Mouse (Mus musculus) forebrain, postnatal 0 days (tissue): ENCODE measurements at regions not wholly inside any gene's neighbourhood (a gene's known extent, or its start where the extent isn't known, plus 50 kb on each side); places are given as distances from the start of the nearest gene placed in this dataset.

Source experiments
- ATAC-seq: fragments of 200-750 bp; cut with Nextera tagmentation; 2 replicates; pipeline ENCODE4 v1.8.0; 2017; ENCODE audit warnings: mild to moderate bottlenecking, moderate library complexity
- DNase-seq: peaks from one replicate; pipeline ENCODE4 v3.0.0-alpha.2; 2015
- H3K27ac ChIP-seq: fragments of 300-500 bp; sonication (generic); 2 replicates; pipeline ENCODE4 v1.5.1; 2014; ENCODE audit warnings: low read depth, mild to moderate bottlenecking, antibody characterized with exemption, low read length, moderate library complexity, mixed read lengths
- H3K27me3 ChIP-seq: fragments of 300-500 bp; sonication (generic); 2 replicates; pipeline ENCODE4 v1.6.1; 2014; ENCODE audit warnings: mild to moderate bottlenecking, low read length, mixed read lengths; ENCODE audit not compliant: insufficient read depth
- H3K36me3 ChIP-seq: fragments of 300-500 bp; sonication (generic); 2 replicates; pipeline ENCODE4 v1.6.1; 2014; ENCODE audit warnings: mild to moderate bottlenecking, moderate library complexity; ENCODE audit not compliant: insufficient read depth
- H3K4me1 ChIP-seq: fragments of 300-500 bp; sonication (generic); 2 replicates; pipeline ENCODE4 v1.6.1; 2014; ENCODE audit warnings: antibody characterized with exemption; ENCODE audit not compliant: insufficient read depth
- H3K4me2 ChIP-seq: fragments of 300-500 bp; sonication (generic); 2 replicates; pipeline ENCODE4 v1.6.1; 2014; ENCODE audit warnings: low read depth, mild to moderate bottlenecking, moderate library complexity
- H3K4me3 ChIP-seq: fragments of 300-500 bp; sonication (generic); 2 replicates; pipeline ENCODE4 v1.5.1; 2014; ENCODE audit warnings: low read depth, low read length, mixed read lengths
- H3K9ac ChIP-seq: fragments of 300-500 bp; sonication (generic); 2 replicates; pipeline ENCODE4 v1.6.1; 2014; ENCODE audit warnings: mild to moderate bottlenecking
- H3K9me3 ChIP-seq: fragments of 300-500 bp; sonication (generic); 2 replicates; pipeline ENCODE4 v1.6.1; 2016; ENCODE audit warnings: low read length
- CTCF ChIP-seq: sonication (generic); IDR thresholded peaks from 2 replicates; pipeline ENCODE4 v1.5.1; 2016; ENCODE audit warnings: antibody characterized with exemption, control low read depth, low read depth
- WGBS: fragments of 180-500 bp; shearing (Covaris S2); extraction: QIAGEN DNeasy Blood & Tissue Kit; methylation state at CpG from one replicate; pipeline ENCODE4 v1.1.7; 2014; 5-methylcytosine and 5-hydroxymethylcytosine counted together

DNA sequence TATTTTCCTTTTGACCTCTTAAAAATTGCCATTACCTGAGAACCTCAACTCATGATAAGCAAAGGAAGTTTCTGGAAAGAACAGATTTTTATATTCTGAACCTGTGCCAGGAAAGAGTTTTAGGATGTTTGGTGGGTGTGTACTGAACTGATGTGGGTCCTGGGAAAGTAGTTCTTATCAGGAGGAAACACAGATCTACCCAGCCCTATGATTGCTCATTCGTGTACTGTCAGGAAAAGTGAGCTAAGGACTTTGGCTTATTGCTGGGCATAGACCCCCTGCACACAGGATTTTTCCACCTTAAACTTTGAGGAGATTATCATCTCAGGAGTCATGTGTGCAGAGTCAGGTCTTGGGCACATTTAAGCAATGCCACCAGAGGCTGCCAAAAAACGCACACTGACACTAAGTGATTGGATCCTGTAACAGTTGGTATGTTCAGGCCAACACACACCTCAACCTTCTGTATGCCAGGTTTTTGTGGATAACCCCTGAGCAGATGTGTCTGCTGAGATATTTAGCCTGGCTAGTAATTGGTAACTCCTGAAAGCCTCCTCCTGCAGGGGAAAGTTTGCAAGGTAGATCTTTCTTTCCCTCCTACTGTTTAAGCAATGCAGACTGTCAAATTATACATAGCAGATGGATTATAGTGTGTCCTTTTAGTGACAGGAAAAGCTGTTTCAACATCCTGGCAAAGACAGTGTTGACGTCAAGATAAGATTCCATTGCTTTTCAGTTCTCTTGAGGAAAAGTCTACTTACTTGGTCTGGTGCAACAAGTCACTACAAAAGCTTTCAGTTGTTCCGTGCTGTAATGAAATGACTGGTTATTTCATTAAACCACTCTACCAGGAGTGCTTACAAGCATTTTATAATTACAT is 991.7 kb downstream of the A830018L16Rik start:
- no peak for TF ChIP-seq CTCF
- H3K4me2 ChIP-seq, result no peak overlapping the region

DNA sequence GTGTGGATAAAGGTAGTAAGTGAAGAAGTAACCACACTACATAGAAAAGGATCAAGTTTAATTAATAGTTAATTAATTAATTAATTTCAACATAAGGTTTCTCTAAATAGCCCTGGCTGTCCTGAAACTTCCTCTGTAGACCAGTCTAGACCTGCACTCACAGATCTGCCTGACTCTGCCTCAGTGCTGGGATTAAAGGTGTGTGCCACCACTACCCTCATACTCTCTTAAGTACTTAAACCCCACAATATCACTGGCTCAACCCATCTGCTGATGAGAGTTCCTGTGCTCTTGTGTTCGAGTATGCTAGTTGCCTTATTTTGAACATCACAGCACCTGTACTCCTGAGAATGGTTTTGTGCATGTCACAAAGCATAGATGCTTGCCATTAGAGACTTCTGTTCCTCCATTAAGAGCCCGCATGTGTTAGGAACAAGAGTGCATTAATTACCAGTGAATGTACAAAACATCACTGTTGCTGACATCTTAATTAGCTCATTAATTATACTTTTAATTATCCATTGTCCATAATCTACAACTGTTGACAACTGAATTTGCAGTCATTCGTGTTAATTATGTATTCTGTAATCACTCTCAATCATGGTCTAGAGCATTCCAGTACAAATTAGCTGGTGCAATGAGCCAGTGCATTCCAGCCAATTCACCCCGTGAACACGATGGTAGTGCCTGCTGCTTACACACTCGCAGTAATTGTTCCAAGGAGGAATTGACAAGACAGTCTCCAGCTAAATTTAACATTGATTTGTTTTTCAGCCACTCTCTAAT is 996.0 kb downstream of the A830018L16Rik start:
- Histone ChIP-seq H3K4me3 (no peak overlapping the region), H3K9ac (no peak overlapping the region), H3K4me2 (no peak overlapping the region), H3K27ac (no peak overlapping the region), H3K27me3 (peaks cover 8% of the 10 kb centered on the region; the same call in 1 of the 2 replicates), H3K4me1 (no peaks in the 10 kb centered on the region), H3K9me3 (no peaks in the 10 kb centered on the region), H3K36me3 (no peaks in the 10 kb centered on the region)
- ATAC-seq, result peak; percentile 90
- DNase-seq, result peak; percentile 60
- no peak for TF ChIP-seq CTCF
- 14% methylated on average over 6 of the region's 6 CpGs for WGBS

More for the DNA sequence above, 991.7 kb downstream of the A830018L16Rik start:
- H3K4me1 ChIP-seq, result no peaks in the 10 kb centered on the region
- ATAC-seq, result peak; percentile 59
- WGBS, result 74% methylated on average over 4 of the region's 4 CpGs
- no peak overlapping the region for H3K9ac ChIP-seq
- no peak overlapping the region for H3K4me3 ChIP-seq
- H3K27me3 ChIP-seq, result 0 out of 2 replicates have a peak, but pooled peaks cover 5% of the 10 kb centered on the region
- H3K36me3 ChIP-seq, result no peaks in the 10 kb centered on the region
- no peaks in the 10 kb centered on the region for H3K9me3 ChIP-seq
- H3K27ac ChIP-seq, result no peak overlapping the region
- DNase-seq, result peak; percentile 20

DNA sequence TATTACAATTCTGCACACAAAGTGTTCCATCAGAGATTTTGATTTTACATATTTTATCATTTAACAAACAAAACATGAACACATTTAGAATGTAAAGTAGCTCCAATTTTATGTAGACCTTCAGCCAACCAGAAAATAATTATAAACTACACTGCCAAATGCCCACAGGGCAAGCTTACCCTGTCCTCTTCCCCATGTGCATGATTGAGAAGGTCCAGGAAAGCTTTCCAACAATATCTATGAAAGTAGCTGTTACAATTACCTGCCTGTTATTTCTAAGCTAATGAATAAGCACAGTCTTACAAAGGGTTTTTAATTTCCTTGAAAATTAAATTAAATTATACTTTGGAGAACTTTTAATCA is 996.6 kb downstream of the A830018L16Rik start:
- DNase-seq, result no peak
- H3K4me3 ChIP-seq, result no peak overlapping the region
- H3K27ac ChIP-seq, result no peak overlapping the region
- H3K4me2 ChIP-seq, result no peak overlapping the region
- H3K9ac ChIP-seq, result no peak overlapping the region
- H3K36me3 ChIP-seq, result no peaks in the 10 kb centered on the region
- ATAC-seq, result peak; percentile 25; the same call in 1 of the 2 replicates
- H3K4me1 ChIP-seq, result no peaks in the 10 kb centered on the region
- no peaks in the 10 kb centered on the region for H3K9me3 ChIP-seq
- peaks cover 8% of the 10 kb centered on the region; the same call in 1 of the 2 replicates for H3K27me3 ChIP-seq
- TF ChIP-seq CTCF, result no peak

DNA sequence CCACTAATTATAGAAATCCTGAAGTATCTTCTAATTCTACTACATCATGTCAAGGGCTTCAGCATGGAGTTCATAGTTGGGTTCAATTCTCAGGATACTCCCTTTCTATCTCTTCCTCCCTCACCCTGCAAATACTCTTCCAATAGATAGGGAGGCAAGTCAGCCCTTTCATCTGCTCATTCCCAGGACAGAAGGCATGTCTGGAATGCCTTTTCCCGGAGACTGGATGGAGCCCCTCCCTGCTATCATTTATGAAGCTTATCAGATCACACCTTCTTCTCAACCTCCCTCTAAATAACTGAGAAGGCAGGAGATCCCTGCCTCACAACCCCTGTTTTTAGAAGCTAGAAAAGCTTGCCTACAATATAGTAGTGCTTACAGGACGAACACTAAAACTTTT is 1010.6 kb downstream of the A830018L16Rik start:
- WGBS, result 81% methylated on average over 2 of the region's 2 CpGs
- TF ChIP-seq CTCF, result no peak
- no peaks in the 10 kb centered on the region for H3K9me3 ChIP-seq
- no peak for ATAC-seq
- no peaks in the 10 kb centered on the region for H3K27me3 ChIP-seq
- H3K27ac ChIP-seq, result no peak overlapping the region
- H3K4me3 ChIP-seq, result no peak overlapping the region
- no peak overlapping the region for H3K4me2 ChIP-seq
- H3K36me3 ChIP-seq, result no peaks in the 10 kb centered on the region
- DNase-seq, result no peak
- no peak overlapping the region for H3K9ac ChIP-seq
- H3K4me1 ChIP-seq, result no peaks in the 10 kb centered on the region

DNA sequence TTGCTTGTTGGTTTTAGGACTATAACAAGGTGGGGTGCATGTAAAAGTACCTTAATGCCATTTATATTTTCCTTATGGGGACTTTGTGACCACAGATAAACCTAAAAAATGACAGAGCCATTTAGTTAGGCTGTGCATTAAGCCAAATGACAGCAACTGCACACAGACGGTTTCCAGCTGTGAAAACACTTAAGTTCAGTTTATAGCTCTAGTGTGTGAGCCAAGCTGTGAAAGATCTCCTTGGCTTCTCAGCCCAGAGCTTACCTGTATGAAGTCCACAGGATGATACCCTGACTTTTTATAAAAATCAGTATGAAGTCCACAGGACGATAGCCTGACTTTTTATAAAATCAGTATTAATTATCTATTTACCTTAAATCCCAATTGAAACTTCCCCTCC is 1024.0 kb downstream of the A830018L16Rik start:
- Histone ChIP-seq H3K4me2 (no peak overlapping the region), H3K27ac (no peak overlapping the region), H3K9me3 (no peaks in the 10 kb centered on the region), H3K4me1 (no peaks in the 10 kb centered on the region), H3K4me3 (no peak overlapping the region), H3K36me3 (no peaks in the 10 kb centered on the region), H3K9ac (no peak overlapping the region), H3K27me3 (no peaks in the 10 kb centered on the region)
- DNase-seq (no peak), ATAC-seq (no peak)
- 74% methylated on average over 2 of the region's 2 CpGs for WGBS
- no peak for TF ChIP-seq CTCF

DNA sequence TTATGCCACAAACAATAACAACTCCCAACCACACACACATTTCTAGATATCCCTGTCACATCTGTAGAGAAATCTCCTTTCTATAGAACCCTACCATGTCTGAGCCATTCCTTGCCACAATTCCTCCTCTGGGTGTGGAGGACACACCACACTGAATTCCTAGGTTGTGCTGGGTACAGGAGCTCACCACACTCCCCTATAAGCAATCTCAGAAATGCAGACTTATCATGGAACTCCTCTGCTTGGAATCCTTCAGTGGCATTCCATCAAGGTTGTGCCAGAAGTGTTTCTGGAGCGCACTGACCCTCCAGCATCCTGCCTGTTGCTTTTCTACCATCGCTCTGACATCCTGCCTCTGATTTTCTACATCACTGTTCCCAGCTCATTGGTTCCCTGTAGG is 1052.3 kb downstream of the A830018L16Rik start:
- no peaks in the 10 kb centered on the region for H3K9me3 ChIP-seq
- no peaks in the 10 kb centered on the region for H3K4me1 ChIP-seq
- no peaks in the 10 kb centered on the region for H3K36me3 ChIP-seq
- ATAC-seq (no peak), DNase-seq (no peak)
- 96% methylated on average over 2 of the region's 2 CpGs for WGBS
- H3K4me3 ChIP-seq, result no peak overlapping the region
- H3K4me2 ChIP-seq, result no peak overlapping the region
- no peak overlapping the region for H3K27ac ChIP-seq
- no peak for TF ChIP-seq CTCF
- no peak overlapping the region for H3K9ac ChIP-seq
- no peaks in the 10 kb centered on the region for H3K27me3 ChIP-seq
